In the genomic region with DNA sequence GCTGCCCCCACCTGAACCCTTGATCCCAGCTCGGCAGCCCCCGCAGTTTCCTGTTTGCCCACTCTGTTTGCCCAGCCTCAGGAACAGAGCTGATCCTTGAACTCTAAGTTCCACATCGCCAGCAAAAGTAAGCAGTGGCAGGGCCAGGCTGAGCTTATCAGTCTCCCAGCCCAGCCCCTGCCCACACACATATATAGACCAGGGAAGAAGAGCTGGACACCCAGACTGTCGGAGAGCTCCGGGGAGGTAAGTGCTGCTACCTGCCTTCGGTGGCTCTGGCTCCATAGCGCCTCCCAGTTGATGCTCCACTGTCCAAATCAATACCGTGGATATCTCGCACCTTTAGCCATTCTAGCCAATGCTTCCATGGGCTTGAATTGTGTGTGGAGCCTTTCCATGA, we compare ENCODE assay signal across 14 mouse cellular contexts. TPM values are rescaled to one million over a fixed set of nuclear protein-coding genes. Genes with fewer than 3 reads are reported as not detected.
DNase-seq lines count a peak whose midpoint lies in the region; ATAC-seq and TF ChIP-seq lines count a peak whose summit lies in the region.
"Had no signal": no experiment of that assay in that cellular context is flagged by ENCODE, and none has a peak within 500 bp of the region (broad histone marks: within the 10 kb centered on the region; RNA-seq: fewer than 3 reads in every experiment).

A gene (plus strand): TSS at position 90 of the 400 bp plus-strand sequence.

- no peak for TF ChIP-seq CTCF in cerebellum, adult 2 months (IDR thresholded peaks at IDR 0.05; ENCODE audit: borderline replicate concordance, insufficient read depth, low read depth, low read length)

- DNase-seq in cerebellum, adult 2 months: no peak
- DNase-seq in cerebellum, adult 11 months: no peak
- no peak for DNase-seq in limb, embryonic 10.5 days (ENCODE audit: low spot score)
- peak; percentile 88 for DNase-seq in yolk sac, embryonic 10.5 days (ENCODE audit: low spot score)
- DNase-seq in gastrocnemius, postnatal 10 days: no peak
- DNase-seq in thymus, postnatal 4 days: no peak
- DNase-seq: retina, postnatal 1 day had no signal

- 74% methylated on average over 9 of the region's 9 CpGs for WGBS in cerebellum, adult 2 months
- 71% methylated on average over 9 of the region's 9 CpGs for WGBS in limb, embryonic 12.5 days
- 73% methylated on average over 9 of the region's 9 CpGs for WGBS in limb, embryonic 10.5 days
- 42% methylated on average over 9 of the region's 9 CpGs for WGBS in liver, embryonic 12.5 days (ENCODE audit: insufficient replicate concordance)

- H3K4me3 ChIP-seq in cerebellum, adult 2 months (replicated peaks; ENCODE audit: insufficient read depth, low read depth, low read length): peak within 1 kb of the TSS; percentile 68
- no peak within 1 kb of the TSS for H3K4me3 ChIP-seq in limb, embryonic 12.5 days (replicated peaks)
- H3K4me3 ChIP-seq in limb, embryonic 10.5 days: no peak within 1 kb of the TSS
- peak within 1 kb of the TSS; percentile 55 for H3K4me3 ChIP-seq in liver, embryonic 12.5 days

- H3K27me3 ChIP-seq in cerebellum, adult 2 months (ENCODE audit: control insufficient read depth, insufficient read depth, low read length): no peaks in the 10 kb centered on the region
- peaks cover 13% of the 10 kb centered on the region; the same call in 1 of the 2 replicates for H3K27me3 ChIP-seq in limb, embryonic 12.5 days
- peaks cover 15% of the 10 kb centered on the region for H3K27me3 ChIP-seq in limb, embryonic 10.5 days (ENCODE audit: low read depth, poor library complexity, severe bottlenecking)
- peaks cover 21% of the 10 kb centered on the region for H3K27me3 ChIP-seq in liver, embryonic 12.5 days (replicated peaks)
- H3K27me3 ChIP-seq: limb, embryonic 13.5 days had no signal

- no peaks in the 10 kb centered on the region for H3K9me3 ChIP-seq in limb, embryonic 12.5 days
- no peaks in the 10 kb centered on the region for H3K9me3 ChIP-seq in limb, embryonic 10.5 days (replicated peaks)
- H3K9me3 ChIP-seq in liver, embryonic 12.5 days (replicated peaks): no peaks in the 10 kb centered on the region
- H3K9me3 ChIP-seq: G1E; limb, embryonic 13.5 days had no signal

- no peak within 1 kb of the TSS for H3K9ac ChIP-seq in limb, embryonic 12.5 days (replicated peaks)
- peak within 1 kb of the TSS; percentile 65; the same call in 1 of the 2 replicates for H3K9ac ChIP-seq in liver, embryonic 12.5 days
- H3K9ac ChIP-seq: limb, embryonic 13.5 days had no signal

- H3K4me2 ChIP-seq in limb, embryonic 12.5 days: peak within 1 kb of the TSS; percentile 82; the same call in 1 of the 2 replicates
- H3K4me2 ChIP-seq in liver, embryonic 12.5 days: peak within 1 kb of the TSS; percentile 75

- no peak for TF ChIP-seq POLR2A in cerebellum, adult 2 months (IDR thresholded peaks at IDR 0.05; ENCODE audit: borderline replicate concordance, insufficient read depth, low read length)

- H3K4me1 ChIP-seq in cerebellum, adult 2 months (ENCODE audit: control insufficient read depth, insufficient read depth, low read length): peaks cover 7% of the 10 kb centered on the region; the same call in 1 of the 2 replicates
- H3K4me1 ChIP-seq in limb, embryonic 12.5 days (replicated peaks): peaks cover 7% of the 10 kb centered on the region
- peaks cover 14% of the 10 kb centered on the region for H3K4me1 ChIP-seq in limb, embryonic 10.5 days
- H3K4me1 ChIP-seq in liver, embryonic 12.5 days: peaks cover 49% of the 10 kb centered on the region

- ATAC-seq in limb, embryonic 12.5 days (ENCODE audit: insufficient number of reproducible peaks, insufficient read depth, low FRiP score, low TSS enrichment, low read depth): 0 out of 2 replicates have a peak, but pooled peaks have one; percentile 34
- ATAC-seq in liver, embryonic 12.5 days: peak; percentile 59

- peaks cover 6% of the 10 kb centered on the region; the same call in 1 of the 2 replicates for H3K36me3 ChIP-seq in limb, embryonic 12.5 days
- no peaks in the 10 kb centered on the region for H3K36me3 ChIP-seq in limb, embryonic 10.5 days
- H3K36me3 ChIP-seq in liver, embryonic 12.5 days: no peaks in the 10 kb centered on the region

- no peak within 1 kb of the TSS for H3K27ac ChIP-seq in cerebellum, adult 2 months (ENCODE audit: insufficient read depth, low read length)
- H3K27ac ChIP-seq in limb, embryonic 12.5 days: no peak within 1 kb of the TSS
- H3K27ac ChIP-seq in limb, embryonic 10.5 days: no peak within 1 kb of the TSS
- H3K27ac ChIP-seq in liver, embryonic 12.5 days: peak within 1 kb of the TSS; percentile 43
- H3K27ac ChIP-seq: hindbrain, embryonic 14.5 days; kidney, postnatal 0 days; limb, embryonic 13.5 days had no signal

RNA-seq across cellular contexts. Expression of the gene that starts here (rescaled TPM):
- polyA plus RNA-seq in cerebellum, adult 2 months (2012; rRNA removed): 2.7 and 3.0 TPM in 2 replicates
- polyA plus RNA-seq in limb, embryonic 12.5 days (2016; fragmentation: Nextera tagmentation; extraction: Ambion mirVana): 2.5 and 3.2 TPM in 2 replicates
- 1.3 and 1.7 TPM in 2 replicates for polyA plus RNA-seq in limb, embryonic 10.5 days (2016; fragmentation: Nextera tagmentation; extraction: Ambion mirVana)
- 1,440 and 1,454 TPM in 2 replicates for polyA plus RNA-seq in liver, embryonic 12.5 days (2016; fragmentation: Nextera tagmentation; extraction: Ambion mirVana)
- 1 to 10 TPM in 1 of 2 experiments, under 1 TPM in 1; 0.47 to 8.2 TPM for total RNA-seq in gastrocnemius, postnatal 10 days (2021)
- total RNA-seq: G1E; megakaryocyte, adult 5-6 weeks had no signal

Comparison
In these comparisons a context has a peak if more than half of its experiments do, and no peak if none do; other contexts are left out.
1. RNA of the gene that starts here (polyA plus RNA-seq): 1,440 to 1,454 TPM in liver, embryonic 12.5 days; 2.7 to 3.0 TPM in cerebellum, adult 2 months, 2.5 to 3.2 TPM in limb, embryonic 12.5 days and 1.3 to 1.7 TPM in limb, embryonic 10.5 days; every median in the first group is over 100 times any median in the second.
2. H3K4me3 ChIP-seq: peak in cerebellum, adult 2 months (single experiment) and liver, embryonic 12.5 days (single experiment); none in limb, embryonic 12.5 days (single experiment) and limb, embryonic 10.5 days (single experiment).